Mouse (Mus musculus): ENCODE measurements around the gene Morn2.
"Not testable (repeated sequence)": the region's sequence is repeated elsewhere in the genome, so short reads cannot be mapped to it uniquely, and the experiment has no call there.

The Morn2 gene

DNA sequence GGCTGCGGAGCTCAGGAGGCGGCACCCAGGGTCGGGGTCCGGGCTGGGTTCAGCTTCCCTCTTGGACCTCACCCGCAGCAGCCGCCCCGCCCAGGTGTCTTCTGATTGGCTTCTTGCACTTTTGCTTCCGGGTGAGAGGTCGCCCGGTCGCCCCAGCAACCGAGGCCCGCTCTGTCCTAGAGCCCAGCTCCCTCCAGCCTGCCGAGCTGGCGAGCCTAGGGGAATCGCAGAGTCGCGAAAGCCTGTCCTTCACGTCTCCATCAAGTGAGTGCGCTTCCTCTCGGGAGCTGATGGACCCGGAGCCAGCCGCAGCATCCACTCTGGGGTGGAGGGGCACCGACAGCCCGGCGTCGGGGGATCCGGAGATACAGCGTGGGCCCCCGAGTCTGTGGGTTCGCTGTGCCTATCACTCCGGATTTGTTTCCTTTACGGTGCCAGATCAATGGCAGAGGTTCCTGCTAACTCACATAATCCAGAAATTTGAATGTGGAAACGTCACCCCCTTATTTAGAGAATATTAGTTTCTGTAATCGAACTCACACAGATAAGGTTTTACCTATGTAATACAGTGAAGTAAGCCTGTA, at the start of gene Morn2, which contains the start of gene Dhx57:
Gene Morn2, plus strand, starts transcription at position 130 of the 584 bp plus-strand sequence.
Gene Dhx57, minus strand, starts transcription at position 403 of the 584 bp plus-strand sequence.
- peak; percentile 95 for DNase-seq

- no peak for DNase-seq
These were observed 48.4 kb upstream of the Morn2 start for GRCm38 (mm10) chr17:80241594-80241993.

DNA sequence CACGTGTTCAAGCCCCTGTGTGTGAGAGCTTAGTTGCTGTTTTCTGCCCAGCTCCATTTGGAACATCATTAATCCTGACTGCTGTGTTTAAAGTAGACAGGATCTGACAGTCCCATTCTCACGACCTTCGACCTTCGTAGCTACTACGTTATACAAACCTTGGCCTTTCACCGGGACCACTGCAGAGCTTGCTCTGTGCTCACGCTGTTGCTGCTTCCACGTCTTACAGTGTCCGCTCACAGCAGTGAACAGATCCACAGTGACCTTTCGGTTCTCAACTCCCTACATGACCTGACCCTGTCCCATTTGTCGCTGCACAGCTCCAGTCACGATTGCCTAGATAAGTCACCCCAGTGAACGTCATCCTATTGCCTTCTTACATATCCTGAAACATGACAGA, 46.9 kb upstream of the Morn2 start:
- no peak for DNase-seq

- DNase-seq: no peak
These were observed 37.1 kb upstream of the Morn2 start for GRCm38 (mm10) chr17:80252757-80253525.

DNA sequence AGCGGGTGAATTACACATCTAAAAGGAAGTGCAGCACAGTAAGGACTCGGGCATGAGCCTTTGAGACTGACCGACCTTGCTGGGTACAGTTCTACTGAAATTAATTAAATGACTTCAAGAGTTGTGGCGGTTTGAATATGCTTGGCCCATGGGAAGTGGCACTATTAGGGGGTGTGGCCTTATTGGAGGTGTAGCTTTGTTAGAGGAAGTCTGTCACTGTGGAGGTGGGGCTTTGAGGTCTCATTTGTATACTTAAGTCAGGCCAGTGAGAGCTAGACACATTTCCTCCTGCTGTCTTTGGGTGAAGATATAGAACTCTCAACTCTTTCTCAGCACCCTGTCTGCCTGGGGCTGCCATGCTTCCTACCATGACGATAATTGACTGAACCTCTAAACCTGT, 35.6 kb upstream of the Morn2 start:
- DNase-seq: no peak

GRCm38 (mm10) chr17:80255208-80255607, 34.8 kb upstream of the Morn2 start:
- DNase-seq: no peak

DNA sequence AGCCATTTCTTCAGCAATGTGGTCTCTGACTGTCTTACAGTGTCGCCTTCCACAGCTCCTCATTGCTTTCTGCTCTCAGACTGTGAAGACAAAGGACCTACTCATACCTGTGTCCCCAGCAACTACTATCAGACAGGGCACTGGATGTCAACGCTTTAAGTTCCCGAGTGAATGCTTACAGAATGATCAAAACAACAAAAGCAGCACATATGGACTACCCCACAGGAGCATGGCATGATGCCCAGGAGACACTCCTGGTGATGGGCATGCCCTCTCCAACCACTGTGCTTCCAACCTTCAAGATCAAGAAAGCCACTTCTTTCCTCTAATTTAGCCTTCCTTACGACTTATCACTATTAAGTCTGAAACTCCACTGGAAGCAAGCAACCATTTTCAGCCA, 22.9 kb upstream of the Morn2 start:
- peak; percentile 73 for DNase-seq

DNA sequence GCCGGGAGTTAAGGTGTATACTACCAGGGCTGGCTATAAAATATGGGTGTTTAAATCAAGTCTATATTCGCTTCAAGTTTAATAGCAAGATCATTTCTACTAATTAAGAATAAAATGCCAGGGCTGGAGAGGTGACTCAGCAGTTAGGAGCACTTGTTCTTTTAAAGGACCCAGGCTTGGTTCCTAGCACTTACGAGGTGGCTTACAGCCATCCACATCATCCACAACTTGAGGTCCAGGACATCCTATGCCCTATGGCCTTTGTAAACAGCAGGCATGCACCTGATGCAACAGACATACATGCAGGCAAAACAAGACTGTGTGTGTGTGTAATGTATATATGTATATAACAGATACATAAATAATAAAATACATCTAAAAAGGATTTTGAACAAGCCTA, 21.9 kb upstream of the Morn2 start:
- no peak for DNase-seq

- not testable (repeated sequence) for DNase-seq
These were observed 19.4 kb upstream of the Morn2 start for GRCm38 (mm10) chr17:80270622-80271021.

DNA sequence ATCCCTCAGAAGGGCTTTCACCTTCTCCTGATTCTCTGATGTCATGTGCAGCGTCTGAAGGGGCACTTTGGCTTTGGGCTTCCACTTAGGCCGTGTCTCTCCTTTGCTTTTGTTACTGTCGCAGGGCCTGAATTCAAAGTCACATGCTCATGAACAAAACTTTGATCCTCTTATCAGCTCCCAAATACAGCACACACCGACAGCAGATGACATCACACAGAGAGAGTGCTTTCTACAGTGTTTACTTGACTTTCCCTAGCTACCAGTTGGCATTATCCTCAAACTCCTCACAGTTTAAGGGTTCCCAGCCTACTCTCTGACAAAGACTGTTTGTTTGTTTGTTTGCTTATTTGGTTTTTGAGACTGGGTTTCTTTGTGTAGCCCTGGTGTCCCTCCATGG, 11.7 kb upstream of the Morn2 start:
- no peak for DNase-seq

GRCm38 (mm10) chr17:80279340-80280070, 10.5 kb upstream of the Morn2 start:
- no peak for DNase-seq

DNA sequence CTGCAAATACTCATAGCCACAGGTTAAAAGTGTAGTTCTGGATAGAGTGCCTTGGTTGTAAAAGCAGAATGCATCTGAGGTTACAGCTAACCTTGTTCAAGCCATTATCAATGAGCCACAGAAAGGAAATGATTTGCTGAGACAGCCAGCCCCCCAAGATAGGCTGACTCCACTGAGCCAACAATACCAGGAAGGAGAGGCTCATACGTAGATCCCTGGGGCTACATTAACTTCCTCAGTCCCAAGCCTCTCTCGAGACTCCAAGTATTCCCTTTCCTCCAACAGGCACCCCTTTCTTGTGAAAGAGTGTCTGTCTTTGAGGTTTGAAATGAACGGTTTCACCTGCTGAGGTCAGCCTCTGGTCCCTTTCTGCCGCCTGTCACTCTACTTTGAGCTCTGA, 5.6 kb upstream of the Morn2 start:
- DNase-seq: no peak

GRCm38 (mm10) chr17:80288012-80288411, 2.0 kb upstream of the Morn2 start:
- no peak for DNase-seq

DNA sequence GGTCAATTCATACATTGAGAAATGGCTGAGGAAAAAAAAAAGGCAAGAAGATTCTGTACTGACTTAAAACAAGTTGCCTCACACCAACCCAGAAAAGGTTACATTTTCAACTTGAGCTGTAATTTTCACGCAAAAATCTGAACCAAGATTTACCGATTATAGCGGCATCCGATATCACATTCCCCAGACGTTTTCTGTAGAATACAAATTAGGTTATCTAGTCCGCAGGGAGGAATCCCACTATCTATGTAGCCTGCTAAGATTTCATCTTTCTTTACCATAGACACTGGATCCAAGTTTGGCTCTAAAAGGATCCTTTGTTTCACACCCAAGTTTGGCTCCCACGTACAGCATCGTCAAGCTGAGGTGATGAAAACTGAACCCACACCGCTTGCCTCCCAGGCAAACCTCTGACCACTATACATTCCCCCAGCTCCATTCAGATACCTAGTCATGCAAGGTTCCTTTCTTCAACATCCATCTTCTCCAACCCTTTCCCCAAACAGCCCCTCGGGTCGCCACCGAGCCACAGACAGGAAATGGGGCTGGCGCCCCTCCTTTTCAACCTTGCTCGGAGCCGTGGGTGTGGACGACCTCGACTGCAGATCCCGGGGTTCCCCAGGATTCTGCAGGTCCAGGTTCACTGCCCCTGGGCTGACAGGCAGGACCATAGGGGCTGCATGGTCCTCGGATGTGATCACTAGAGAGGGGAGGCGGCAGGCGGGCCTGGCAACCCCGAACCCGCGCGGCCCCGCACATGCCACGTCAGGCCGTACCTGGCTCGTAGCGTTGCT, 526 bp upstream of the Morn2 start:
- no peak for DNase-seq

DNA sequence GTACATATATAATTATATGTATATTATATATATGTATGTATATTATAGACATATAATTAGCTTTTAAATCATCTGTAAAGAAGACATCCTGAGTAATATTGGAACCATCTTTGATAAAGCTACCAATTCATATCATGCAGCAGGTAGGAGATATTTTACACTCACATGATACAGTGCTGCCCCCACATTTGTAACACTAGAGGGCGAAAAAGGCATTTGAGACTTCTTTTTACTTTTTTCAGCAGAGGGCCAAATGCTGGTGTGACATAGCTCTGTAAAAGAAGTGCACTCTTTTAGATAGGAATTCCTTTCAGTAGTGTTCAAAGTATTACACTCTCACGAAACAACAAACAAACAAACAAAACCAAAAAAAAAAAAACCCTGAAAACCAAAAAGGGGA, 1.1 kb downstream of the Morn2 start:
- peak; percentile 63 for DNase-seq

DNA sequence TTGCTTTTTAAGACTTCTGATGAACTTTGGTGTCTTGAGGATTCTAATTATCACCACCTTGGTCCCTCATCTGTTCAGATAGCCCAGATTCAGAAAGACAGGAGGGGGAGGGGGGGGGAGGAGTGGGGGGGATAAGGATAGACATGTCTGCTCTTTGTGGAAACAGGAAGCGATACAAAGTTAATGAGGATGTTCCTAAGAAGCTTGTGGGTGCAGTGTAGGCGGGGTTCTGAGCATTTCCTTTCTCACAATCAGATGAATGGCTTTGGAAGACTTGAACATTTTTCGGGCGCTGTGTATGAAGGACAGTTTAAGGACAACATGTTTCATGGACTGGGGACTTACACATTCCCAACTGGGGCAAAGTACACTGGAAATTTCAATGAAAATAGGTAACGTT, 5.3 kb downstream of the Morn2 start:
- no peak for DNase-seq

DNA sequence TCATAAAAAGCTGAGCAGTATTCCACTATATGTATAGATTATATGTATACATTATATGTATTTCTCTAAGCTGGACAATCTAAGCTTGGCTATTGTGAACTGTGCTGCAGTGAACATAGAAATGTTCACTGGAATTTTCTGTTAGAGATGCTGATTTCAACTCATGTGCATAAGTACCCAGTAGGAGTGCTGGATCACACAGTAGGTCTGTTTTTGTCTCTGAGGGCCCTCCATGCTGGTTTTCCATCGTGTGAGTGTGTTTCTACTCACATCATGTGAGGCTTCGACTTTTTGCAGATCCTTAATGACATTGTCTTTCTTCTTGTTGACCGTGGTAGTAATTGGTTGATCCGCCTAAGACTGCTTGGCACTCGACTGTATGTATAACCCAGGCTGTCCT, 8.8 kb downstream of the Morn2 start:
- DNase-seq: no peak

GRCm38 (mm10) chr17:80307251-80307650, 17.2 kb downstream of the Morn2 start, which contains the start of gene Arhgef33:
Gene Arhgef33, plus strand, starts transcription at chr17:80307407.
- no peak for DNase-seq

GRCm38 (mm10) chr17:80311761-80312160, 21.8 kb downstream of the Morn2 start:
- DNase-seq: no peak

DNA sequence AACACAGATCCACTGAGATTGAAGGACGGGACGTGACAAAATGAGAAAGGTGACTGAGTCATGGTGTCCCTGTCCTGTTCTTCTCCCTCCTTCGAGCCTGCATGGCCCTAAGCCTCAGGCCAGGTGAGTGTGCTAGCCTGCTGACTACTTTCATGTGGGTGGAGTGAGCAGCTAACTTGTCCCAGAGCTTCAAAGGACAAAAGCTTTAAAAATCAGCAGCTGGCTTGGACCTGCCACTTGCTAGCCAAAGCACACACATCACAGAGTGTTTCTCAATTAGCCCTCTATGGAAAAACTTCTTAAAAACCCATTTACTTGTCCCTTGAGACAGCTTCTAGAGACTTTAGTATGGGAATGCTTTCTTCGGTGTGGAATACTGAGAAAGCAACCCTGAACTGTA, 22.4 kb downstream of the Morn2 start:
- no peak for DNase-seq

- no peak for DNase-seq
These were observed 32.2 kb downstream of the Morn2 start for GRCm38 (mm10) chr17:80322228-80322627.

DNA sequence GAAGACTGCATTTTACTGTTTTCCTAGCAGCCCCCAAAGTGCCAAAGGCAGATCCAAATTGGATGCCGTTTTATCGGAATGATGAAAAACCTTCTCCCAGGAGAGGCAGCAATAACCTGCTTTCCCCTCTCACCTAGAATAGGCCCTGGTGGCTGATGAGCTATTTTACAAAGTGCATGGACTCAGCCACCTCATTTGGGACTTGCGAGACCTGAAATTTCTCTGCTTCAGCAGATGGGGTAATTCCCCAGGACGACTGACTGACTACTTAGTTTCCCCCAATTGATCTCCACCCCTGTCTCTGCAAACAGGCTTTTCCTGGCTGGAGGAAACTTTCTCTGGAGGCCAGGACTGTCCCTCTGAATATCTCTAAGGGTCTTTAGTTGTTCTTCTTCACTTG, 33.0 kb downstream of the Morn2 start:
- no peak for DNase-seq

GRCm38 (mm10) chr17:80323658-80324057, 33.7 kb downstream of the Morn2 start:
- DNase-seq: no peak

All from cerebellum, adult 9-10 months (tissue).